In genomic region chr16:66851047-66851446, GRCm38 (mm10) we compare ENCODE assay signal across 28 mouse cellular contexts.
DNase-seq lines count a peak whose midpoint lies in the region; ATAC-seq lines count a peak whose summit lies in the region.
"Had no signal": no experiment of that assay in that cellular context is flagged by ENCODE, and none has a peak within 500 bp of the region (broad histone marks: within the 10 kb centered on the region; RNA-seq: fewer than 3 reads in every experiment).

No protein-coding gene starts in this region.

- no peaks in the 10 kb centered on the region for H3K27me3 ChIP-seq in embryonic facial prominence, embryonic 14.5 days (replicated peaks; ENCODE audit: control insufficient read depth, insufficient read depth, low read length)
- no peaks in the 10 kb centered on the region for H3K27me3 ChIP-seq in embryonic facial prominence, embryonic 10.5 days (replicated peaks; ENCODE audit: low read depth, poor library complexity, severe bottlenecking)
- H3K27me3 ChIP-seq in heart, embryonic 10.5 days (ENCODE audit: insufficient read depth, poor library complexity, severe bottlenecking) = no peaks in the 10 kb centered on the region
- H3K27me3 ChIP-seq in midbrain, embryonic 15.5 days (replicated peaks) = no peaks in the 10 kb centered on the region
- H3K27me3 ChIP-seq in midbrain, embryonic 14.5 days (ENCODE audit: control insufficient read depth, insufficient read depth, low read length) = no peaks in the 10 kb centered on the region
- no peaks in the 10 kb centered on the region for H3K27me3 ChIP-seq in hindbrain, embryonic 15.5 days
- H3K27me3 ChIP-seq: forebrain, embryonic 13.5 days; limb, embryonic 13.5 days; lung, embryonic 15.5 days; Patski had no signal

- no peaks in the 10 kb centered on the region for H3K9me3 ChIP-seq in embryonic facial prominence, embryonic 14.5 days (ENCODE audit: control insufficient read depth, low read length)
- no peaks in the 10 kb centered on the region for H3K9me3 ChIP-seq in embryonic facial prominence, embryonic 10.5 days
- no peaks in the 10 kb centered on the region for H3K9me3 ChIP-seq in heart, embryonic 10.5 days
- H3K9me3 ChIP-seq in midbrain, embryonic 15.5 days = no peaks in the 10 kb centered on the region
- no peaks in the 10 kb centered on the region for H3K9me3 ChIP-seq in midbrain, embryonic 14.5 days (ENCODE audit: control insufficient read depth, low read length)
- H3K9me3 ChIP-seq in hindbrain, embryonic 15.5 days = no peaks in the 10 kb centered on the region
- H3K9me3 ChIP-seq: forebrain, embryonic 13.5 days; limb, embryonic 13.5 days; lung, embryonic 15.5 days had no signal

- no peaks in the 10 kb centered on the region for H3K4me1 ChIP-seq in embryonic facial prominence, embryonic 14.5 days (ENCODE audit: control insufficient read depth, insufficient read depth, low read length)
- no peaks in the 10 kb centered on the region for H3K4me1 ChIP-seq in embryonic facial prominence, embryonic 10.5 days
- no peaks in the 10 kb centered on the region for H3K4me1 ChIP-seq in heart, embryonic 10.5 days
- H3K4me1 ChIP-seq in midbrain, embryonic 15.5 days = no peaks in the 10 kb centered on the region; the same call in 1 of the 2 replicates
- H3K4me1 ChIP-seq in midbrain, embryonic 14.5 days (ENCODE audit: control insufficient read depth, insufficient read depth, low read length) = no peaks in the 10 kb centered on the region
- H3K4me1 ChIP-seq in hindbrain, embryonic 15.5 days (replicated peaks) = no peaks in the 10 kb centered on the region; the same call in 1 of the 2 replicates
- H3K4me1 ChIP-seq: forebrain, embryonic 13.5 days; limb, embryonic 13.5 days; lung, embryonic 15.5 days had no signal

- no peak overlapping the region for H3K27ac ChIP-seq in embryonic facial prominence, embryonic 14.5 days (replicated peaks; ENCODE audit: low read depth, low read length)
- H3K27ac ChIP-seq in embryonic facial prominence, embryonic 10.5 days (replicated peaks) = no peak overlapping the region
- no peak overlapping the region for H3K27ac ChIP-seq in heart, embryonic 10.5 days
- peak overlapping the region; percentile 50; the same call in 1 of the 2 replicates for H3K27ac ChIP-seq in midbrain, embryonic 15.5 days
- H3K27ac ChIP-seq in midbrain, embryonic 14.5 days (replicated peaks; ENCODE audit: low read depth, low read length) = no peak overlapping the region
- peak overlapping the region; percentile 1; the same call in 1 of the 2 replicates for H3K27ac ChIP-seq in hindbrain, embryonic 15.5 days (replicated peaks)
- H3K27ac ChIP-seq: forebrain, embryonic 13.5 days; gastrocnemius, adult 2 months; left cerebral cortex, adult 2 months; limb, embryonic 13.5 days; lung, embryonic 15.5 days had no signal

- H3K36me3 ChIP-seq in embryonic facial prominence, embryonic 14.5 days (ENCODE audit: control insufficient read depth, insufficient read depth, low read length) = no peaks in the 10 kb centered on the region
- no peaks in the 10 kb centered on the region for H3K36me3 ChIP-seq in embryonic facial prominence, embryonic 10.5 days (replicated peaks)
- no peaks in the 10 kb centered on the region for H3K36me3 ChIP-seq in heart, embryonic 10.5 days
- H3K36me3 ChIP-seq in midbrain, embryonic 15.5 days (replicated peaks) = no peaks in the 10 kb centered on the region
- no peaks in the 10 kb centered on the region for H3K36me3 ChIP-seq in midbrain, embryonic 14.5 days (ENCODE audit: control insufficient read depth, insufficient read depth, low read length)
- H3K36me3 ChIP-seq in hindbrain, embryonic 15.5 days = no peaks in the 10 kb centered on the region
- H3K36me3 ChIP-seq: G1E; limb, embryonic 13.5 days; lung, embryonic 15.5 days had no signal

- DNase-seq in embryonic facial prominence, embryonic 14.5 days (ENCODE audit: low spot score) = peak; percentile 17
- no peak for DNase-seq in embryonic facial prominence, embryonic 10.5 days (ENCODE audit: low spot score)
- DNase-seq in heart, postnatal 10 days = peak; percentile 4 to 10
- DNase-seq in heart, embryonic 10.5 days (ENCODE audit: low spot score) = no peak
- no peak for DNase-seq in midbrain, embryonic 14.5 days
- DNase-seq in thymus, postnatal 10 days (ENCODE audit: low spot score in 2 of 2) = no peak
- DNase-seq: adrenal gland, postnatal 10 days; cerebellum, adult 11-12 months; cerebellum, postnatal 10 days; gastrocnemius, adult 2 months; gastrocnemius, postnatal 36 days; kidney, adult 8-10 months; kidney, postnatal 10 days; right cerebral cortex, adult 18-20 months; spleen, adult 18-20 months; thymus, postnatal 25 days had no signal

- no peak overlapping the region for H3K4me3 ChIP-seq in embryonic facial prominence, embryonic 14.5 days (ENCODE audit: low read depth, low read length)
- no peak overlapping the region for H3K4me3 ChIP-seq in embryonic facial prominence, embryonic 10.5 days
- no peak overlapping the region for H3K4me3 ChIP-seq in heart, embryonic 10.5 days
- H3K4me3 ChIP-seq in midbrain, embryonic 15.5 days = no peak overlapping the region
- no peak overlapping the region for H3K4me3 ChIP-seq in midbrain, embryonic 14.5 days (replicated peaks; ENCODE audit: low read depth, low read length)
- H3K4me3 ChIP-seq in hindbrain, embryonic 15.5 days = no peak overlapping the region
- H3K4me3 ChIP-seq: forebrain, embryonic 13.5 days; gastrocnemius, adult 2 months; left cerebral cortex, adult 2 months; limb, embryonic 13.5 days; lung, embryonic 15.5 days had no signal

- intact Hi-C loops in heart, postnatal 10 days (cut with DNase I) = no loop called here

- no peak overlapping the region for H3K4me2 ChIP-seq in embryonic facial prominence, embryonic 14.5 days (ENCODE audit: low read depth, low read length)
- H3K4me2 ChIP-seq in midbrain, embryonic 15.5 days = no peak overlapping the region
- no peak overlapping the region for H3K4me2 ChIP-seq in midbrain, embryonic 14.5 days (ENCODE audit: low read length)
- H3K4me2 ChIP-seq in hindbrain, embryonic 15.5 days = no peak overlapping the region
- H3K4me2 ChIP-seq: forebrain, embryonic 13.5 days; heart, embryonic 11.5 days; limb, embryonic 13.5 days; liver, embryonic 11.5 days; lung, embryonic 15.5 days; midbrain, embryonic 11.5 days had no signal

- no peak overlapping the region for H3K9ac ChIP-seq in embryonic facial prominence, embryonic 14.5 days (ENCODE audit: low read depth, low read length)
- no peak overlapping the region for H3K9ac ChIP-seq in midbrain, embryonic 15.5 days
- no peak overlapping the region for H3K9ac ChIP-seq in midbrain, embryonic 14.5 days (replicated peaks; ENCODE audit: low read length)
- H3K9ac ChIP-seq in hindbrain, embryonic 15.5 days = no peak overlapping the region
- H3K9ac ChIP-seq: forebrain, embryonic 13.5 days; limb, embryonic 13.5 days; lung, embryonic 15.5 days had no signal

- WGBS in embryonic facial prominence, embryonic 14.5 days = 39% methylated on average over 3 of the region's 3 CpGs
- 56% methylated on average over 3 of the region's 3 CpGs for WGBS in embryonic facial prominence, embryonic 10.5 days
- WGBS in heart, embryonic 10.5 days = 88% methylated on average over 3 of the region's 3 CpGs
- WGBS in midbrain, embryonic 15.5 days = 50% methylated on average over 3 of the region's 3 CpGs
- WGBS in midbrain, embryonic 14.5 days = 64% methylated on average over 3 of the region's 3 CpGs
- 22% methylated on average over 3 of the region's 3 CpGs for WGBS in hindbrain, embryonic 15.5 days

- peak; percentile 70; the same call in 1 of the 2 replicates for ATAC-seq in embryonic facial prominence, embryonic 14.5 days (ENCODE audit: low read depth)
- ATAC-seq in midbrain, embryonic 15.5 days (replicated peaks) = no peak
- ATAC-seq in midbrain, embryonic 14.5 days (ENCODE audit: low FRiP score, low TSS enrichment) = no peak
- ATAC-seq in hindbrain, embryonic 15.5 days (ENCODE audit: low FRiP score, low read depth) = no peak
- ATAC-seq: forebrain, embryonic 13.5 days; intestine, embryonic 16.5 days; Patski had no signal

Comparison
In these comparisons a context has a peak if more than half of its experiments do, and no peak if none do; other contexts are left out.
1. DNase-seq: peak in embryonic facial prominence, embryonic 14.5 days (single experiment) and heart, postnatal 10 days (2 of 2); none in embryonic facial prominence, embryonic 10.5 days (single experiment), heart, embryonic 10.5 days (single experiment), midbrain, embryonic 14.5 days (single experiment) and thymus, postnatal 10 days (0 of 2).
2. H3K27ac ChIP-seq: peak in midbrain, embryonic 15.5 days (single experiment) and hindbrain, embryonic 15.5 days (single experiment); none in embryonic facial prominence, embryonic 14.5 days (single experiment), embryonic facial prominence, embryonic 10.5 days (single experiment), heart, embryonic 10.5 days (single experiment) and midbrain, embryonic 14.5 days (single experiment).